Mouse (Mus musculus) kidney, adult 2 months (tissue): ENCODE results near the gene Baiap3. TPM values are rescaled to one million over a fixed set of nuclear protein-coding genes. Genes with fewer than 3 reads are reported as not detected.

Experiments
- DNase-seq: peaks from one replicate; pipeline ENCODE4 v3.0.0; 2021
- H3K27ac ChIP-seq: fragments of 200-500 bp; 2 replicates; pipeline ENCODE4 v1.5.1; 2012; ENCODE audit warnings: low read depth, low read length, control low read depth, inconsistent platforms; ENCODE audit not compliant: insufficient read depth
- H3K27me3 ChIP-seq: fragments of 200-500 bp; replicated peaks from 2 replicates; pipeline ENCODE4 v1.6.1; 2012; ENCODE audit warnings: mild to moderate bottlenecking, moderate library complexity, low read length, inconsistent platforms; ENCODE audit not compliant: control insufficient read depth, insufficient read depth
- H3K36me3 ChIP-seq: fragments of 200-500 bp; 2 replicates; pipeline ENCODE4 v1.6.1; 2012; ENCODE audit warnings: mild to moderate bottlenecking, moderate library complexity, low read length, inconsistent platforms; ENCODE audit not compliant: control insufficient read depth, insufficient read depth
- H3K4me1 ChIP-seq: fragments of 200-500 bp; 2 replicates; pipeline ENCODE4 v1.6.1; 2011; ENCODE audit warnings: low read length; ENCODE audit not compliant: control insufficient read depth, insufficient read depth
- H3K4me3 ChIP-seq: fragments of 200-500 bp; 2 replicates; pipeline ENCODE4 v1.5.1; 2011; ENCODE audit warnings: mild to moderate bottlenecking, low read depth, low read length, control low read depth; ENCODE audit not compliant: insufficient read depth
- CTCF ChIP-seq: fragments of 200-500 bp; conservative IDR thresholded peaks from 2 replicates; pipeline ENCODE4 v1.5.1; 2011; ENCODE audit warnings: low read depth, mild to moderate bottlenecking, control low read depth, low read length, moderate library complexity, mixed read lengths; ENCODE audit not compliant: insufficient read depth, insufficient read length
- POLR2A ChIP-seq: fragments of 200-500 bp; IDR thresholded peaks from one replicate; pipeline ENCODE4 v1.6.1; 2011; ENCODE audit warnings: low read depth, low read length, control low read depth
- WGBS: fragments of 180-500 bp; shearing (Covaris S2); methylation state at CpG from one replicate; pipeline ENCODE4 v1.1.7; 2018; 5-methylcytosine and 5-hydroxymethylcytosine counted together
- polyA plus RNA-seq: library from polyadenylated mRNA; depleted of rRNA; stranded (reverse); fragments of >200 nt; gene quantifications from 2 replicates; pipeline ENCODE4 v1.2.3, GENCODE M21; 2012

Baiap3 gene
- polyA plus RNA-seq, 1 experiment: 5.6 TPM

GRCm38 (mm10) chr17:25270795-25271335 is 14.7 kb upstream of the Baiap3 start:
- Histone ChIP-seq H3K4me3 (no peak overlapping the region), H3K27me3 (no peaks in the 10 kb centered on the region), H3K4me1 (peaks cover 19% of the 10 kb centered on the region), H3K27ac (no peak overlapping the region), H3K36me3 (peaks cover 5% of the 10 kb centered on the region)
- no peak for DNase-seq
- TF ChIP-seq POLR2A: no peak
- no peak for TF ChIP-seq CTCF
- 43% methylated on average over 2 of the region's 2 CpGs for WGBS

GRCm38 (mm10) chr17:25264453-25264852 is 8.3 kb upstream of the Baiap3 start:
- WGBS: 30% methylated on average over 3 of the region's 3 CpGs
- no peak overlapping the region for H3K4me3 ChIP-seq
- no peaks in the 10 kb centered on the region for H3K27me3 ChIP-seq
- no peak overlapping the region for H3K27ac ChIP-seq
- DNase-seq: peak; percentile 62
- no peak for TF ChIP-seq POLR2A
- TF ChIP-seq CTCF: peak; percentile 59; the same call in 1 of the 2 replicates
- no peaks in the 10 kb centered on the region for H3K4me1 ChIP-seq
- H3K36me3 ChIP-seq: peaks cover 5% of the 10 kb centered on the region

GRCm38 (mm10) chr17:25257804-25258261 is 1.7 kb upstream of the Baiap3 start:
- no peak for DNase-seq
- Histone ChIP-seq H3K4me1 (no peaks in the 10 kb centered on the region), H3K27ac (no peak overlapping the region; the same call in 1 of the 2 replicates), H3K36me3 (no peaks in the 10 kb centered on the region; the same call in 1 of the 2 replicates), H3K27me3 (no peaks in the 10 kb centered on the region), H3K4me3 (no peak overlapping the region)
- no peak for TF ChIP-seq CTCF
- TF ChIP-seq POLR2A: no peak
- 50% methylated on average over 6 of the region's 6 CpGs for WGBS

GRCm38 (mm10) chr17:25255110-25255509 is 1.1 kb downstream of the Baiap3 start:
- Histone ChIP-seq H3K36me3 (no peaks in the 10 kb centered on the region), H3K27ac (no peak overlapping the region), H3K4me1 (no peaks in the 10 kb centered on the region), H3K27me3 (no peaks in the 10 kb centered on the region), H3K4me3 (no peak overlapping the region)
- no peak for DNase-seq
- TF ChIP-seq POLR2A (no peak), CTCF (no peak)
- WGBS: 76% methylated on average over 2 of the region's 2 CpGs

- H3K4me3 ChIP-seq: no peak overlapping the region
- WGBS: 39% methylated on average over 10 of the region's 10 CpGs
- TF ChIP-seq POLR2A (no peak), CTCF (no peak)
- no peaks in the 10 kb centered on the region for H3K4me1 ChIP-seq
- no peak overlapping the region for H3K27ac ChIP-seq
- H3K36me3 ChIP-seq: no peaks in the 10 kb centered on the region
- no peaks in the 10 kb centered on the region for H3K27me3 ChIP-seq
- DNase-seq: no peak
Observed at GRCm38 (mm10) chr17:25253760-25254159, 2.4 kb downstream of the Baiap3 start.

GRCm38 (mm10) chr17:25252643-25253042 is 3.5 kb downstream of the Baiap3 start:
- 50% methylated on average over 3 of the region's 3 CpGs for WGBS
- no peak for DNase-seq
- no peak for TF ChIP-seq POLR2A
- TF ChIP-seq CTCF: no peak
- H3K4me3 ChIP-seq: no peak overlapping the region
- no peaks in the 10 kb centered on the region for H3K4me1 ChIP-seq
- no peaks in the 10 kb centered on the region for H3K27me3 ChIP-seq
- H3K36me3 ChIP-seq: no peaks in the 10 kb centered on the region
- no peak overlapping the region for H3K27ac ChIP-seq

GRCm38 (mm10) chr17:25250181-25250835 is 5.9 kb downstream of the Baiap3 start:
- no peaks in the 10 kb centered on the region for H3K36me3 ChIP-seq
- H3K4me1 ChIP-seq: no peaks in the 10 kb centered on the region
- no peak overlapping the region for H3K27ac ChIP-seq
- H3K4me3 ChIP-seq: no peak overlapping the region
- H3K27me3 ChIP-seq: no peaks in the 10 kb centered on the region
- no peak for TF ChIP-seq POLR2A
- TF ChIP-seq CTCF: no peak
- no peak for DNase-seq
- 64% methylated on average over 8 of the region's 8 CpGs for WGBS
